Mouse (Mus musculus) midbrain, embryonic 15.5 days (tissue): ENCODE results near the gene Ifitm3. TPM values are rescaled to one million over a fixed set of nuclear protein-coding genes. Genes with fewer than 3 reads are reported as not detected.

Source experiments
- ATAC-seq: fragments of 200-750 bp; cut with Nextera tagmentation; replicated peaks from 2 replicates; pipeline ENCODE4 v1.8.0; 2017; ENCODE audit warnings: moderate TSS enrichment
- H3K27ac ChIP-seq: fragments of 300-500 bp; sonication (generic); 2 replicates; pipeline ENCODE4 v1.5.1; 2015; ENCODE audit warnings: mild to moderate bottlenecking, inconsistent platforms
- H3K27me3 ChIP-seq: fragments of 300-500 bp; sonication (generic); replicated peaks from 2 replicates; pipeline ENCODE4 v1.6.1; 2015; ENCODE audit warnings: inconsistent platforms
- H3K36me3 ChIP-seq: fragments of 300-500 bp; sonication (generic); replicated peaks from 2 replicates; pipeline ENCODE4 v1.6.1; 2015; ENCODE audit warnings: inconsistent platforms
- H3K4me1 ChIP-seq: fragments of 300-500 bp; sonication (generic); 2 replicates; pipeline ENCODE4 v1.6.1; 2015; ENCODE audit warnings: inconsistent platforms
- H3K4me2 ChIP-seq: fragments of 300-500 bp; sonication (generic); 2 replicates; pipeline ENCODE4 v1.6.1; 2015; ENCODE audit warnings: inconsistent platforms, mild to moderate bottlenecking, moderate library complexity
- H3K4me3 ChIP-seq: fragments of 300-500 bp; sonication (generic); 2 replicates; pipeline ENCODE4 v1.5.1; 2015; ENCODE audit warnings: mild to moderate bottlenecking, inconsistent platforms
- H3K9ac ChIP-seq: fragments of 300-500 bp; sonication (generic); 2 replicates; pipeline ENCODE4 v1.6.1; 2015; ENCODE audit warnings: mild to moderate bottlenecking, inconsistent platforms
- H3K9me3 ChIP-seq: fragments of 300-500 bp; sonication (generic); 2 replicates; pipeline ENCODE4 v1.6.1; 2016; ENCODE audit warnings: inconsistent platforms
- WGBS: fragments of 180-500 bp; shearing (Covaris S2); methylation state at CpG from one replicate; pipeline ENCODE4 v1.1.7; 2015; ENCODE audit warnings: mixed read lengths; 5-methylcytosine and 5-hydroxymethylcytosine counted together
- polyA plus RNA-seq: library from polyadenylated mRNA; unstranded; fragments of >200 nt; fragmentation: Nextera tagmentation; extraction: Ambion mirVana; gene quantifications from 2 replicates; pipeline ENCODE4 v1.2.1, GENCODE M21; 2015

The Ifitm3 gene
- polyA plus RNA-seq, 1 experiment from 2014 or later = 40.9 TPM

GRCm38 (mm10) chr7:140966921-140967320 lies 43.6 kb downstream of the Ifitm3 start, which contains the start of gene Ifitm1:
Gene Ifitm1 (plus strand): TSS chr7:140967221.
- Histone ChIP-seq H3K4me3 (no peak within 1 kb of the TSS), H3K9me3 (no peaks in the 10 kb centered on the region), H3K27me3 (no peaks in the 10 kb centered on the region), H3K36me3 (no peaks in the 10 kb centered on the region), H3K4me1 (no peaks in the 10 kb centered on the region), H3K27ac (no peak within 1 kb of the TSS), H3K4me2 (no peak within 1 kb of the TSS), H3K9ac (no peak within 1 kb of the TSS)
- no peak for ATAC-seq
- 82% methylated on average over 4 of the region's 4 CpGs for WGBS

GRCm38 (mm10) chr7:140962733-140963132 lies 47.8 kb downstream of the Ifitm3 start:
- Histone ChIP-seq H3K27ac (no peak overlapping the region), H3K36me3 (no peaks in the 10 kb centered on the region), H3K27me3 (no peaks in the 10 kb centered on the region), H3K9ac (no peak overlapping the region), H3K9me3 (no peaks in the 10 kb centered on the region), H3K4me3 (no peak overlapping the region), H3K4me1 (peaks cover 5% of the 10 kb centered on the region; the same call in 1 of the 2 replicates), H3K4me2 (no peak overlapping the region)
- ATAC-seq = no peak
- WGBS = 74% methylated on average over 2 of the region's 2 CpGs

- no peak overlapping the region for H3K9ac ChIP-seq
- WGBS = 35% methylated on average over 2 of the region's 2 CpGs
- no peaks in the 10 kb centered on the region for H3K27me3 ChIP-seq
- H3K4me2 ChIP-seq = no peak overlapping the region
- H3K4me3 ChIP-seq = no peak overlapping the region
- H3K27ac ChIP-seq = no peak overlapping the region
- H3K36me3 ChIP-seq = no peaks in the 10 kb centered on the region
- peaks cover 5% of the 10 kb centered on the region; the same call in 1 of the 2 replicates for H3K4me1 ChIP-seq
- no peaks in the 10 kb centered on the region for H3K9me3 ChIP-seq
- ATAC-seq = no peak
These were observed 49.2 kb downstream of the Ifitm3 start for GRCm38 (mm10) chr7:140961416-140961815.

DNA sequence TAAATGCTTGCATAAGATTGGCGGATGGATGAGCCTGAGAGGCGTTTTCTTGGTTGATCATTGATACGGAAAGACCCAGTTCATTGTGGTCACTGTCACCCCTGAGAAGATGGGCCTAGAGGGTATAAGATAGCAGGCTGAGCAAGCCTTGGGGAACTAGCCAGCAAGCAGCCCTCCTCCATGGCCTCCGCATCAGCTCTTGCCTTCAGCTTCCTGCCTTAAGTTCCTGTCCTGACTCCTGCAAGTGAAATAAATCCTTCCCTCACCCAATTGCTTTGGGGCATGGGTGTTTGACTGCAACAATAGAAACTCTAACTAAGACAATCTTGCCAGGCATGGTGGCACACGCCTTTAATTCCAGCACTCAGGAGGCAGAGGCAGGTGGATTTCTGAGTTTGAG lies 50.5 kb downstream of the Ifitm3 start:
- no peak overlapping the region for H3K4me3 ChIP-seq
- H3K36me3 ChIP-seq = no peaks in the 10 kb centered on the region
- H3K4me1 ChIP-seq = peaks cover 5% of the 10 kb centered on the region
- H3K9me3 ChIP-seq = no peaks in the 10 kb centered on the region
- no peak overlapping the region for H3K9ac ChIP-seq
- H3K27me3 ChIP-seq = no peaks in the 10 kb centered on the region
- no peak overlapping the region for H3K27ac ChIP-seq
- no peak overlapping the region for H3K4me2 ChIP-seq
- ATAC-seq = no peak
- WGBS = 62% methylated on average over 5 of the region's 5 CpGs

Other genes with a start within 250 kb of the Ifitm3 start
- gene Cyp2e1, start 247.0 kb downstream of the Ifitm3 start, polyA plus RNA-seq = not detected in 2 replicates
- gene Syce1, start 222.9 kb downstream of the Ifitm3 start, polyA plus RNA-seq = 0.45 and 0.55 TPM in 2 replicates
- 34.1 and 36.5 TPM in 2 replicates for gene Zfp941, start 188.6 kb downstream of the Ifitm3 start, polyA plus RNA-seq
- gene Urah, start 175.8 kb downstream of the Ifitm3 start, polyA plus RNA-seq = 0.38 TPM in 1 of 2 replicates, not detected in the other
- not detected in 2 replicates for gene Scgb1c1, start 165.2 kb downstream of the Ifitm3 start, polyA plus RNA-seq
- not detected in 2 replicates for gene Odf3, start 163.0 kb downstream of the Ifitm3 start, polyA plus RNA-seq
- 0.23 and 0.36 TPM in 2 replicates for gene Gm45785, start 154.4 kb downstream of the Ifitm3 start, polyA plus RNA-seq
- 110 and 111 TPM in 2 replicates for gene Ric8a, start 153.8 kb downstream of the Ifitm3 start, polyA plus RNA-seq
- 41.1 and 46.2 TPM in 2 replicates for gene Bet1l, start 153.2 kb downstream of the Ifitm3 start, polyA plus RNA-seq
- 279 and 282 TPM in 2 replicates for gene Psmd13, start 128.8 kb downstream of the Ifitm3 start, polyA plus RNA-seq
- gene Sirt3, start 128.5 kb downstream of the Ifitm3 start, polyA plus RNA-seq = 54.0 and 55.5 TPM in 2 replicates
- not detected in 2 replicates for gene Cox8b, start 110.3 kb downstream of the Ifitm3 start, polyA plus RNA-seq
- 0.56 and 0.63 TPM in 2 replicates for gene Nlrp6, start 89.9 kb downstream of the Ifitm3 start, polyA plus RNA-seq
- 6.2 and 8.4 TPM in 2 replicates for gene Pgghg, start 69.4 kb downstream of the Ifitm3 start, polyA plus RNA-seq
- gene Ifitm5, start 60.5 kb downstream of the Ifitm3 start, polyA plus RNA-seq = 0.65 and 1.1 TPM in 2 replicates
- not detected in 2 replicates for gene Gm45717, start 54.8 kb downstream of the Ifitm3 start, polyA plus RNA-seq
- 135 and 145 TPM in 2 replicates for gene Ifitm2, start 54.8 kb downstream of the Ifitm3 start, polyA plus RNA-seq
- 14.9 and 18.8 TPM in 2 replicates for gene Ifitm1, start 43.5 kb downstream of the Ifitm3 start, polyA plus RNA-seq
- gene Ifitm6, start 7.2 kb upstream of the Ifitm3 start, polyA plus RNA-seq = 0.99 and 1.4 TPM in 2 replicates
- gene Gm17387, start 18.4 kb upstream of the Ifitm3 start, polyA plus RNA-seq = not detected in 2 replicates
- 59.2 and 64.1 TPM in 2 replicates for gene B4galnt4, start 50.3 kb upstream of the Ifitm3 start, polyA plus RNA-seq
- 0.84 TPM in 1 of 2 replicates, not detected in the other for gene Pkp3, start 67.4 kb upstream of the Ifitm3 start, polyA plus RNA-seq
- 2.3 and 2.7 TPM in 2 replicates for gene Sigirr, start 89.8 kb upstream of the Ifitm3 start, polyA plus RNA-seq
- 0.36 and 0.42 TPM in 2 replicates for gene Ano9, start 107.0 kb upstream of the Ifitm3 start, polyA plus RNA-seq
- 83.3 and 86.2 TPM in 2 replicates for gene Ptdss2, start 111.6 kb upstream of the Ifitm3 start, polyA plus RNA-seq
- gene Rnh1, start 162.1 kb upstream of the Ifitm3 start, polyA plus RNA-seq = 40.6 and 44.4 TPM in 2 replicates
- 181 and 195 TPM in 2 replicates for gene Hras, start 183.2 kb upstream of the Ifitm3 start, polyA plus RNA-seq
- gene Lrrc56, start 183.4 kb upstream of the Ifitm3 start, polyA plus RNA-seq = 12.8 and 13.8 TPM in 2 replicates
- 0.87 and 1.4 TPM in 2 replicates for gene Lmntd2, start 203.3 kb upstream of the Ifitm3 start, polyA plus RNA-seq
- 24.0 and 26.3 TPM in 2 replicates for gene Rassf7, start 205.1 kb upstream of the Ifitm3 start, polyA plus RNA-seq
- gene Phrf1, start 218.0 kb upstream of the Ifitm3 start, polyA plus RNA-seq = 77.3 and 85.7 TPM in 2 replicates